Mouse (Mus musculus) stomach, postnatal 0 days (tissue): ENCODE data around the gene Lgals9. TPM values are rescaled to one million over a fixed set of nuclear protein-coding genes. Genes with fewer than 3 reads are reported as not detected.

Experiments used
- ATAC-seq: fragments of 200-750 bp; cut with Nextera tagmentation; 2 replicates; pipeline ENCODE4 v1.8.0; 2017; ENCODE audit not compliant: low FRiP score, low TSS enrichment
- DNase-seq: peaks from one replicate; pipeline ENCODE4 v3.0.0-alpha.2; 2016; ENCODE audit warnings: low spot score
- H3K27ac ChIP-seq: fragments of 300-500 bp; sonication (generic); replicated peaks from 2 replicates; pipeline ENCODE4 v1.5.1; 2014; ENCODE audit warnings: mild to moderate bottlenecking, control low read depth
- H3K27me3 ChIP-seq: fragments of 300-500 bp; sonication (generic); 2 replicates; pipeline ENCODE4 v1.6.1; 2014; ENCODE audit warnings: low read length; ENCODE audit not compliant: control insufficient read depth, insufficient read depth
- H3K36me3 ChIP-seq: fragments of 300-500 bp; sonication (generic); 2 replicates; pipeline ENCODE4 v1.6.1; 2014; ENCODE audit warnings: low read length, mixed read lengths; ENCODE audit not compliant: control insufficient read depth, insufficient read depth
- H3K4me1 ChIP-seq: fragments of 300-500 bp; sonication (generic); replicated peaks from 2 replicates; pipeline ENCODE4 v1.6.1; 2014; ENCODE audit warnings: antibody characterized with exemption; ENCODE audit not compliant: control insufficient read depth, insufficient read depth
- H3K4me2 ChIP-seq: fragments of 300-500 bp; sonication (generic); replicated peaks from 2 replicates; pipeline ENCODE4 v1.6.1; 2014; ENCODE audit warnings: low read depth, mild to moderate bottlenecking, control low read depth, moderate library complexity
- H3K4me3 ChIP-seq: fragments of 300-500 bp; sonication (generic); 2 replicates; pipeline ENCODE4 v1.5.1; 2014; ENCODE audit warnings: low read depth, low read length, control low read depth
- H3K9ac ChIP-seq: fragments of 300-500 bp; sonication (generic); 2 replicates; pipeline ENCODE4 v1.6.1; 2014; ENCODE audit warnings: mild to moderate bottlenecking, low read length, control low read depth, mixed read lengths
- H3K9me3 ChIP-seq: fragments of 300-500 bp; sonication (generic); 2 replicates; pipeline ENCODE4 v1.6.1; 2016; ENCODE audit warnings: low read length; ENCODE audit not compliant: control insufficient read depth
- CTCF ChIP-seq: IDR thresholded peaks from 2 replicates; pipeline ENCODE4 v1.5.1; 2016; ENCODE audit warnings: antibody characterized with exemption, low read depth, mild to moderate bottlenecking, moderate library complexity
- EP300 ChIP-seq: optimal IDR thresholded peaks from 2 replicates; pipeline ENCODE3; 2016; ENCODE audit warnings: antibody characterized with exemption
- WGBS: fragments of 180-500 bp; shearing (Covaris S2); extraction: QIAGEN DNeasy Blood & Tissue Kit; methylation state at CpG from one replicate; pipeline ENCODE4 v1.1.7; 2014; 5-methylcytosine and 5-hydroxymethylcytosine counted together
- polyA plus RNA-seq: library from polyadenylated mRNA; unstranded; fragments of >200 nt; fragmentation: Nextera tagmentation; extraction: Ambion mirVana; gene quantifications from 2 replicates; pipeline ENCODE4 v1.2.1, GENCODE M21; 2015

The Lgals9 gene
- polyA plus RNA-seq, result 412 and 435 TPM in 2 replicates

- peak; percentile 88 for ATAC-seq
- peak within 1 kb of the TSS; percentile 38 for H3K9ac ChIP-seq
- H3K4me1 ChIP-seq, result peaks cover 2% of the 10 kb centered on the region; the same call in 1 of the 2 replicates
- DNase-seq, result peak; percentile 82
- H3K9me3 ChIP-seq, result no peaks in the 10 kb centered on the region
- peak within 1 kb of the TSS; percentile 40 for H3K4me3 ChIP-seq
- TF ChIP-seq CTCF, result no peak
- TF ChIP-seq EP300, result no peak
- no peaks in the 10 kb centered on the region for H3K36me3 ChIP-seq
- H3K27me3 ChIP-seq, result no peaks in the 10 kb centered on the region
- H3K4me2 ChIP-seq, result peak within 1 kb of the TSS; percentile 53
- WGBS, result 34% methylated on average over 10 of the region's 10 CpGs
- peak within 1 kb of the TSS; percentile 73 for H3K27ac ChIP-seq
Measured at GRCm38 (mm10) chr11:78984483-78985177, at the start of gene Lgals9. TSS of gene Lgals9 (minus strand) at chr11:78984946.

- no peaks in the 10 kb centered on the region for H3K36me3 ChIP-seq
- TF ChIP-seq EP300 (no peak), CTCF (no peak)
- ATAC-seq, result no peak
- H3K4me1 ChIP-seq, result no peaks in the 10 kb centered on the region
- no peak for DNase-seq
- WGBS, result 90% methylated on average over 11 of the region's 11 CpGs
- no peak overlapping the region for H3K27ac ChIP-seq
- no peak overlapping the region for H3K9ac ChIP-seq
- no peaks in the 10 kb centered on the region for H3K9me3 ChIP-seq
- H3K4me3 ChIP-seq, result no peak overlapping the region
- H3K27me3 ChIP-seq, result no peaks in the 10 kb centered on the region
- no peak overlapping the region for H3K4me2 ChIP-seq
Measured at GRCm38 (mm10) chr11:79033636-79034035, 48.9 kb upstream of the Lgals9 start.

DNA sequence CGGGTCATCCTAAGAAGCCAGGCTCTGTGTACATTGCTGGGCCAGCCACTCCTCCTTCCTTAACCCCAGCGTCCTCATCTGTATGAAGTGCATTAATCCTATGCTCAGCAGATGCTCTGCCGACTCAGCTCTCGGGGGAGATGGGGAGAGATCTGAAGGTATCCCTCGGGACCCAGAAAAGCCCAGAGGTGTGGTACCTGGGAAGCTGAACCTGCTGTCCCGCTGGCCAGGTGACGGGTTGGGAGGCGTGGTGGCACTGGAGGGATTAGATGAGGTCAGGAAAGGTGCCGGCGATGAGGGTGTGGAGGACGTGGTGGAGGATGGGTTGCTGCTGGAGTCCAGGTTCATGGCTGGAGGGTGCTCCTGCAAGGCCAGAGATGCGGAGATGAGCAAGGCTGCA, 48.3 kb upstream of the Lgals9 start:
- H3K36me3 ChIP-seq, result no peaks in the 10 kb centered on the region
- H3K27me3 ChIP-seq, result no peaks in the 10 kb centered on the region
- ATAC-seq (no peak), DNase-seq (no peak)
- H3K4me3 ChIP-seq, result no peak overlapping the region
- H3K9me3 ChIP-seq, result no peaks in the 10 kb centered on the region
- H3K4me1 ChIP-seq, result no peaks in the 10 kb centered on the region
- no peak for TF ChIP-seq CTCF
- H3K27ac ChIP-seq, result no peak overlapping the region
- 72% methylated on average over 12 of the region's 12 CpGs for WGBS
- no peak overlapping the region for H3K4me2 ChIP-seq
- H3K9ac ChIP-seq, result no peak overlapping the region

GRCm38 (mm10) chr11:79031452-79031746, 46.7 kb upstream of the Lgals9 start:
- H3K27ac ChIP-seq, result no peak overlapping the region
- H3K4me2 ChIP-seq, result no peak overlapping the region
- 58% methylated on average over 5 of the region's 5 CpGs for WGBS
- ATAC-seq, result no peak
- no peaks in the 10 kb centered on the region for H3K9me3 ChIP-seq
- H3K36me3 ChIP-seq, result peaks cover 5% of the 10 kb centered on the region; the same call in 1 of the 2 replicates
- no peaks in the 10 kb centered on the region for H3K4me1 ChIP-seq
- TF ChIP-seq EP300 (no peak), CTCF (no peak)
- H3K9ac ChIP-seq, result no peak overlapping the region
- DNase-seq, result no peak
- no peak overlapping the region for H3K4me3 ChIP-seq
- H3K27me3 ChIP-seq, result no peaks in the 10 kb centered on the region

DNA sequence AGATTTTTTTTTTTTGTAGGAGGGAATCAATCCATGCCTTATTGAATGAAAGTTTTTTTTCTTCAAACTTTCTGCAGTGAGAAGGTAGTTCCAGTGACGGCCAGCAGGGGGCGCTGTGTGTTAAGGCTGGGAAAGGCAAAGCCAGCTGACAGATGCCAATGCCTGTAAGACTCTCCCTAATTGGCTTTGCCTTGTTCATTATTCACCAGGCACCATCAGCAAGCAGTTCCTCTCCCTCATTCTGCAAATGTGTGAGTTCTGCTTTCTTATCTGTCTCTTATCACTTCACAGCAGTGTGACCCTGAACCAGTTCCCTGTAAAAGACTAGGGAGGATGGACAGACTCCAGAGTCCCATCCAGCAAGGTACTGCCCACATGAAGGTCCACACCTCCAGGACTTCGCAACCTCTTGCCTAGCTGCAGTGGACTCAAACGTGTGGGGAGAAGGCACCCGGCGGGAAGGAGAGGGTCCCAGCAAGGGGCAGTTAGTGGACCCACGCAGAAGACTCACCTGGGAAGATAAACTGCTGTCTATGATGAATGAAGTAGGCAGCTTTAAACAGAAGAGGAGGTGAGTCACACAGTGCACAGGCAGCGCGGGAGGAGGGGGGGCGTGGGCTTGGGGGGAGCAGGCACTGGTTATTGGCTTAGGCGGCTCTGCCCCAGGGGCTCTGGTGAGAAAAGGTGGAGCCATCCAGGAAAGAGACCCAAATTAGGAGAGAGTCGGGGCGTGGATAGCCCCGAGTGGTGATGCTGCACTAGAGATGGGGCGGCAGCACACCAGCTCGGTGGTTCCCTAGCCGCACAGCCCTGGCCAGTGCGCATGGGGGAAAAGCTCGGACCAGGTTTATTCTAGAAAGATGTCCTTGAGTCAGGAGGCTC, 46.1 kb upstream of the Lgals9 start:
- ATAC-seq (peak; percentile 63), DNase-seq (peak; percentile 82)
- Histone ChIP-seq H3K4me3 (no peak overlapping the region), H3K9ac (no peak overlapping the region), H3K9me3 (no peaks in the 10 kb centered on the region), H3K4me2 (no peak overlapping the region), H3K27me3 (no peaks in the 10 kb centered on the region), H3K27ac (no peak overlapping the region), H3K4me1 (no peaks in the 10 kb centered on the region), H3K36me3 (peaks cover 5% of the 10 kb centered on the region; the same call in 1 of the 2 replicates)
- 40% methylated on average over 19 of the region's 19 CpGs for WGBS
- TF ChIP-seq EP300, result no peak
- TF ChIP-seq CTCF, result peak; percentile 98

DNA sequence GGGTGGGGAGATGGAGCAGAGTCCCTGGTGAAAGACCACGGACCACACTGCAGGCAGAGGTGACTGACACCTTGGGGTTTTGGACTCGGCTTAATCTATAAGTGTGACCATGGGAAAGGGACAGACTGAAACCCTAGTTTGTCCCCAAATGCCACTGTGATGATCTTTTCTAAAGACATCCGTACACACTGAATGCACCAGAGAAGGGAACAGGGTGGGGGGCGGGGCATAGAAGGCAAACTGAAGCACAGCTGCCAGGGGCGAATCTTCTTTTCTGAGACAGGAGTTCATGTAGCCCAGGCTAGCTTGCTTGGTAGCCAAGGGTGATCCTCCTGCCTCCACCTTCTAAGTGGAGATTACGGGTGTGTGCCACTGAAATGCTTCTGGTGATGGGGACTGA, 39.0 kb upstream of the Lgals9 start:
- Histone ChIP-seq H3K4me3 (no peak overlapping the region), H3K4me1 (no peaks in the 10 kb centered on the region), H3K36me3 (peaks cover 12% of the 10 kb centered on the region; the same call in 1 of the 2 replicates), H3K4me2 (no peak overlapping the region), H3K9me3 (no peaks in the 10 kb centered on the region), H3K27ac (peak overlapping the region; percentile 24; the same call in 1 of the 2 replicates), H3K9ac (no peak overlapping the region), H3K27me3 (no peaks in the 10 kb centered on the region)
- DNase-seq, result no peak
- TF ChIP-seq CTCF (no peak), EP300 (no peak)
- 67% methylated on average over 6 of the region's 6 CpGs for WGBS
- ATAC-seq, result no peak
